Mouse (Mus musculus): ENCODE data around the gene Ppp1r16b.

DNA sequence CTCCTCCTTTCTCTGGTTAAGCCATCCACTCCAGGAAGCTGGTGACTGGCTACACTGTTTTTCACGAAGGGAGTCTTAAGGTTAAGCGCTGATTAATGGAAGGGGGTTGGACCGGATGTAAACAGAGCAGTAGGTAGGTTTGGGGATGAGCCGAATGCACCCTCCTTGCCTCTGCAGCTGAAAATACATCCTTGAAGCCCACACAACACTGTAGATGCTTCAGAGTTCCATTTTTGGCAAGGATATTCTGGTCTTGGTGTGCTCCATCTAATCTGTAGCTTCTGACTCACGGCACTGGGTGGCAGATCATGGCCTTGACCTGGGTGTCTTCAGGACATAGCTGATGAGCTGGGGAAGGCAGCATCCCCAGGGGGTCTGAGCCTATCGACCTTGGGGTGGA lies 49.6 kb downstream of the Ppp1r16b start:
- TF ChIP-seq CTCF (IDR thresholded peaks at IDR 0.05; ENCODE audit: borderline replicate concordance, extremely low read depth, insufficient read depth, insufficient read length) (no peak), POLR2A (IDR thresholded peaks at IDR 0.05; ENCODE audit: borderline replicate concordance, extremely low read depth, insufficient read depth, insufficient read length, poor library complexity, severe bottlenecking) (no peak)

Measured in brain, embryonic 14.5 days (tissue).